Mouse (Mus musculus) erythroblast, embryonic 14.5 days (primary cell): ENCODE data around the gene Zfp839. TPM values are rescaled to one million over a fixed set of nuclear protein-coding genes. Genes with fewer than 3 reads are reported as not detected.
A peak's percentile ranks its signal among the peaks of the same experiment; 100 is the strongest.

ENCODE experiments used
- H3K27me3 ChIP-seq: 2 replicates; pipeline ENCODE4 v1.6.1; 2012; ENCODE audit warnings: inconsistent platforms; ENCODE audit not compliant: control insufficient read depth
- H3K36me3 ChIP-seq: 2 replicates; pipeline ENCODE4 v1.6.1; 2012; ENCODE audit warnings: mild to moderate bottlenecking, inconsistent platforms; ENCODE audit not compliant: control insufficient read depth
- H3K4me1 ChIP-seq: 2 replicates; pipeline ENCODE4 v1.6.1; 2012; ENCODE audit warnings: inconsistent platforms; ENCODE audit not compliant: control insufficient read depth
- H3K4me3 ChIP-seq: replicated peaks from 2 replicates; pipeline ENCODE3; 2012; ENCODE audit warnings: moderate library complexity, mild to moderate bottlenecking, inconsistent platforms
- H3K9me3 ChIP-seq: 2 replicates; pipeline ENCODE4 v1.6.1; 2012; ENCODE audit warnings: low read length, inconsistent platforms, mixed read lengths; ENCODE audit not compliant: control insufficient read depth
- GATA1 ChIP-seq: IDR thresholded peaks from 2 replicates; pipeline ENCODE4 v1.6.1; 2012; ENCODE audit warnings: low read length, inconsistent platforms, mixed read lengths
- TAL1 ChIP-seq: IDR thresholded peaks from 3 replicates; pipeline ENCODE4 v1.6.1; 2012; ENCODE audit warnings: low read length, inconsistent platforms, mixed read lengths
- polyA plus RNA-seq: library from polyadenylated mRNA; stranded (reverse); fragments of >175 nt; gene quantifications from 2 replicates; pipeline ENCODE4 v1.2.3, GENCODE M21; 2012

Gene Zfp839
- 0.06 and 0.13 TPM in 2 replicates for polyA plus RNA-seq

DNA sequence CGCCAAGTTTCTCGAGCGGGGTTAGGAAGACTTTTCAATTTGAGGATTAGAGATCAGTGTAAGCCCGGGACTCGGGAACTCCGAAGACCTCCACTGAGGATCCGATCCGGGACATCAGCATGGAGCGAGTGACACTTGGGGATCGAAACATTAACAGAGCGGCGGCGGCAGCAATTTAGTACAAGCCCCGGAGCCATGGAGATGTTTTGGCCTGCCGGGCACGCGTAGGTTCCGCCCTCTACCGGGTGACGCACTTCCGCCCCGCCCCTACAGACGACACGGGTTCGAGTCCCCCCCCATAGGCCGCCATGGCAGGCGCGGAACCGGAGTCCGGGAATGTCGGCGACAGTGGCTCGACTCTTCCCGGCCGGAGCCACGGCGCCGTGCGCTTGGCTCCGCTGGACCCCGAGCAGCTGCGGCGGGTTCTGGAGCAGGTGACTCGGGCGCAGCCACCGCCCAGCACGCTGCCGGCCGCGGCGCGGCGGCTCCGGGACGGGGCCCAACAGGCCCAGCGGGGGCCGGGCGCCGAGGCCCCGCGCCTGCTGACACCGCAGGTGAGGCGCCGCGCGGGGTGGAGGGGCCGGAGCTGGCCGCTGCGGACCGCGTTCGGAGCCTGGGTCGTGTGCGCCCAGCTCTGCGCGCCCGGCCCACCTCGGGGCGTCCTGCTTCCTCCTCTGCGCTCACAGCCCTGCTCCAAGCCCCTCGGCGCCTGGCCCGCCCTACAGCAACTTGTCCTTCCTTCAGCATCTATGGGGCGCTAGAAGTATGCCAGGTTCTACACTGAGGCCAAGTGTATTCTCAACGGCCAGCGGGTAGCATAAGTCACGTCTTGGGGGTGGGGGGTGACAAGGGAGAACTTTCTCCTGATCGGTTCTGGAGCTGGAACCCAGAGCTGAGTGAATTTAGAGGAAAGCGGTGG is at the start of gene Zfp839:
Zfp839 (plus strand) TSS at position 244 of the 919 bp plus-strand sequence.
- no peaks in the 10 kb centered on the region for H3K9me3 ChIP-seq
- peaks cover 52% of the 10 kb centered on the region for H3K4me1 ChIP-seq
- TF ChIP-seq GATA1 (no peak), TAL1 (no peak)
- peak within 1 kb of the TSS; percentile 86 for H3K4me3 ChIP-seq
- peaks cover 2% of the 10 kb centered on the region; the same call in 1 of the 2 replicates for H3K36me3 ChIP-seq
- H3K27me3 ChIP-seq = no peaks in the 10 kb centered on the region

DNA sequence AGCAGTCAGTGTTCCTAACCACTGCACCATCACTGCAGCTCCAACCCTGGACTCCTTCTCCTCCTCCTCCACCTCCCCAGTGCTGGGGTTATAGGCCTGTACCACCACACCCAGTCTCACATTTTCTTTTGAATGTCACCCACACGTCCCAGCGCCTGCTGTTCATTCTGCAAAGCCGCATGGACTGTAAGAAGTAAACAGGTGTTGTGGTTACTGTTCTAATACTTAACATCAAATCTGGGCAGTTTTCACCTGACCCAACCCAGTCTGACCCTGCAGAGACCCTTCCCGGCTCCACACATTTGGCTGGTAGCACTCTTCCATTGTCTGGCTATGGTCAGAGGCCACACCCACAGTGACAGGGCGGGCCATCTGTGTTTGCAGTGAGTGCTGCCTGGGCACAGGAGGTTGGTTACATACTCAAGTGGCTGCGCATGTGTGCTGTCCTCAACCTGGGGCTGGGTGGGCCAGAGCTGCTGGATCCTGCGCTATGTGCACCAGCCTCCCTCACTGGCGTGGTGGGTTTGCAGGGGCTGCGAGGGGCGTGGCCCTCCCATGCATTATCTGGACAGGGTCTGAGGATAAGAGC is 48.1 kb upstream of the Zfp839 start:
- no peak for TF ChIP-seq TAL1
- no peak for TF ChIP-seq GATA1
- H3K9me3 ChIP-seq = no peaks in the 10 kb centered on the region
- no peaks in the 10 kb centered on the region for H3K27me3 ChIP-seq
- H3K36me3 ChIP-seq = peaks cover 25% of the 10 kb centered on the region
- H3K4me3 ChIP-seq = no peak overlapping the region
- H3K4me1 ChIP-seq = peaks cover 6% of the 10 kb centered on the region

DNA sequence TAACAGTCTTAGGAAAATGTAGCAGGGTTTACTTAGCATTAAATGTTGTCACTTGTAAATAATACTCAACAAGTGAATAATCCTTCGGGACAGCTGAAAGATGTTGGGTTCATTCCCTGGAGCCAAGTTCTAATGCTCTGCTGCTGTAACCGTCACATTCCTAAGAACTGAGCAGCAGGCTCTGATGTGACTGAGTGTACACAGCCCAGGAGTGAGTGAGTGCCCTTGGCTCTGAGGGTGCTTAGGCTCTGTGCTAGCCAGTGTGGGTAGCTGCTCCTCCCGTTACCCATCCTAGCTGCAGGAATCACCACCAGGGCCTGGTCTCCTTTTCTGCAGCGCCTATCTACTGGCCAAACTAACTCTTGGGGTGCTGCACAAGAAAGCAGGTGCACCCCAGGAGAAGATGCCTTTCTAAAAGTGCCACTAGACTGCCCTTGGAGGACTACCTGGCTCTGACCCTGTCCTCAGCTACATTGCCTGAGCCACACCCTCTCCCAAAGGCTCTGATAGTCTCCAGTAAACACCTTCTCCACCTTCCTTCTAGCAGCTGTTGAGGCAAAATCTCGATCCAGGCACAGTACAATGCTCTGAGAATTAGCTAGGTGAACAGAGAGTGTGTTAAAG is 47.3 kb upstream of the Zfp839 start:
- no peak overlapping the region for H3K4me3 ChIP-seq
- no peak for TF ChIP-seq TAL1
- H3K4me1 ChIP-seq = peaks cover 6% of the 10 kb centered on the region
- H3K9me3 ChIP-seq = no peaks in the 10 kb centered on the region
- H3K36me3 ChIP-seq = peaks cover 23% of the 10 kb centered on the region
- no peaks in the 10 kb centered on the region for H3K27me3 ChIP-seq

DNA sequence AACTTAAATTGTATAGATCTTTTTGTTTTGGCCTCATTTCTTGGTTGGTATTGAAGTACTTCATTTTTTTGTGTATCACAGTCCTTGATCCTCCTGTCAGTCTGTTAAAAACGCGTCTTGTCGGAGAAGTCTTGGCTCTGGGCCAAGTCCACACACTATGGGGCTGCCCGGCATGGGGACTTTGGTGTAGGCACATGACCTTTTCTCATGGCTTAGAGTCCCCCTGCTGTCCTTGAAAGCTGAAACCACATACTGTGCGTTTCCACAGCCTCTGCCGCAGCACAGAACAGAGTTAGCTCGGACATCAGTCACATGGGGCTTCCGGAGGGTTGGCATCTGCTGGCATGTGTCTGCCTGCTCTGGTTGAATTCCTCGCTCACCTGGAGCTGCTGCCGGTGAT is 45.8 kb upstream of the Zfp839 start:
- no peak overlapping the region for H3K4me3 ChIP-seq
- H3K36me3 ChIP-seq = peaks cover 19% of the 10 kb centered on the region
- H3K4me1 ChIP-seq = peaks cover 6% of the 10 kb centered on the region
- no peaks in the 10 kb centered on the region for H3K27me3 ChIP-seq
- TF ChIP-seq GATA1 = no peak
- TF ChIP-seq TAL1 = no peak
- no peaks in the 10 kb centered on the region for H3K9me3 ChIP-seq

- Histone ChIP-seq H3K36me3 (peaks cover 17% of the 10 kb centered on the region), H3K27me3 (no peaks in the 10 kb centered on the region), H3K9me3 (no peaks in the 10 kb centered on the region), H3K4me3 (no peak overlapping the region), H3K4me1 (peaks cover 6% of the 10 kb centered on the region)
- no peak for TF ChIP-seq TAL1
- TF ChIP-seq GATA1 = no peak
Observed at GRCm38 (mm10) chr12:110806301-110806970, 43.6 kb upstream of the Zfp839 start.

- Histone ChIP-seq H3K27me3 (no peaks in the 10 kb centered on the region), H3K9me3 (no peaks in the 10 kb centered on the region), H3K4me1 (no peaks in the 10 kb centered on the region), H3K4me3 (no peak overlapping the region), H3K36me3 (peaks cover 8% of the 10 kb centered on the region)
- TF ChIP-seq GATA1 (no peak), TAL1 (no peak)
Observed at GRCm38 (mm10) chr12:110808430-110808829, 41.6 kb upstream of the Zfp839 start.

DNA sequence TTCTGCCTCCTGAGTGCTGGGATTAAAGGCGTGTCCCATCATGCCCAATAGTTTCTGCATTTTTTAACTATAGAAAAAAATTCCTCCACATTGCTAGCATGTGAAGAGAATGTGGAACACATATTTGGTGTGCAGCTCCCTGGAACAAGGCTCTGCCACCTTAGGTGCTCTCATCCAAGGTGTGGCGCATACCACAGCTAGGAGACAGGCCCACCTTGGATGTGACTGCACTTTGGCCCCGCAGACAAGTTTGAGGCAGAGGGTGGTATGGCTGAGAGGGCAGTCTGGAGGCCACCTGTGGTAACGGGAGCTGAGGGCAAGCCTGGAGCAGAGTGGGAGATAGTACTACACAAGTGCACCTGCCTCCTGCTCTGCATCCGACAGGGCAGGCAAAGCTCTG is 41.2 kb upstream of the Zfp839 start:
- no peak for TF ChIP-seq GATA1
- no peak for TF ChIP-seq TAL1
- H3K27me3 ChIP-seq = no peaks in the 10 kb centered on the region
- H3K4me1 ChIP-seq = no peaks in the 10 kb centered on the region
- H3K36me3 ChIP-seq = peaks cover 8% of the 10 kb centered on the region
- H3K9me3 ChIP-seq = no peaks in the 10 kb centered on the region
- H3K4me3 ChIP-seq = no peak overlapping the region

GRCm38 (mm10) chr12:110813132-110813531 is 36.9 kb upstream of the Zfp839 start:
- Histone ChIP-seq H3K9me3 (peaks cover 4% of the 10 kb centered on the region), H3K27me3 (no peaks in the 10 kb centered on the region), H3K36me3 (no peaks in the 10 kb centered on the region), H3K4me3 (no peak overlapping the region), H3K4me1 (no peaks in the 10 kb centered on the region; the same call in 1 of the 2 replicates)
- TF ChIP-seq TAL1 = no peak
- no peak for TF ChIP-seq GATA1
